Mouse (Mus musculus): ENCODE data around the gene Zzz3.

GRCm38 (mm10) chr3:152405978-152406640 lies 10.8 kb downstream of the Zzz3 start:
- TF ChIP-seq CTCF (IDR thresholded peaks at IDR 0.05; ENCODE audit: extremely low read depth, insufficient read depth, insufficient read length, insufficient replicate concordance) (no peak), POLR2A (IDR thresholded peaks at IDR 0.05; ENCODE audit: low read depth, low read length) (no peak)
